Mouse (Mus musculus) adrenal gland, adult 2 months (tissue): Measurements from ENCODE around the gene Gpc1. TPM values are rescaled to one million over a fixed set of nuclear protein-coding genes. Genes with fewer than 3 reads are reported as not detected.

Source experiments
- DNase-seq: peaks from one replicate; pipeline ENCODE4 v3.0.0; 2021
- polyA plus RNA-seq: library from polyadenylated mRNA; depleted of rRNA; stranded (reverse); fragments of >200 nt; gene quantifications from 2 replicates; pipeline ENCODE4 v1.2.3, GENCODE M21; 2012
- total RNA-seq, 2 experiments: library from RNA; stranded (reverse); gene quantifications; 2 replicates each; pipeline ENCODE4 v1.2.3; 2021

Gene Gpc1
- total and polyA plus RNA-seq, 3 experiments, result 49.8 to 84.3 (median 61.7) TPM

- DNase-seq, result peak; percentile 88
These were observed 2.7 kb downstream of the Gpc1 start for GRCm38 (mm10) chr1:92833987-92834706.

DNA sequence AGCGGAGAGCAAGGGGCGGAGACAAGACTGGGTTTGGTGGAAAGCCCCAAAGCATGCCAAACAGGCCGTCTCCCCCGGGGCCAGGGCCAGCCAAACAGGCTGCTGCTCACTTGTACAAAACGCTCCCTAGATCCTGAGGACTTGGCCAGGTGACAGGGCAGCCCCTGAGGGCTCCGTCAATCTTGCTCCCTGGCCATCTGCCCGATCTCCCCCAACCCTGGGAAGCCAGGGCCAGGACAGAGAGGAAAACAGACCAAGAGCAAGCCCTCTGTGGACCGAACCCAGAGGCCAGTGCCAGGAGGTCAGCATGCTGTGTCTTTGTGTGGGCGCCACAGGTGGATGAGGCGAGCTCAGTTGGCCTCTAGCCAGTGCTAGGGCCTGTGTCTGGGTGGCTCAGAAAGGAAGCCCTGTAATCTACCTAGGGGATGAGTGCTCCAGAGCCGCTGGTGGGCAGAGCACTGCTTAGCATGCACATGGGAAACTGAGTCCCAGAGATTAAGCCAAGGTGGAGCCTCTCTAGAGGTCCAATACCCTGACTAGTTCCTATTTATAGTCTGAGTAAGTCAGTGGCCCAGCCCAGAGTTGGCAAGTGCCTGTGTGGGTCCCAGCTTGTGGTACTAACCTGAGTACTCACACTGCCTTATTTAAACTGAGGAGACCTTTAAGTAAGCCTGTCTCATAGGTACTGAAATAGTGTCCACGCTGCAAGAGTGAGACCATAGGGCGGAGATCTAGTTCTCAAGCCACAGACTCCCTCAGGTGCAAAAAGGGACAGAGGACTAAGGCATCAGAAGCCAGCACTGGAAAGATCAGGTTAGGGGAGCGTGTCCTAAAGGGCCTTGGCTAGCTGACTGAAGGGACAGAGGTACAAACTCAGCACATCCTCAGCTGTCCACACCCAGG is 6.7 kb downstream of the Gpc1 start:
- peak; percentile 58 for DNase-seq

DNA sequence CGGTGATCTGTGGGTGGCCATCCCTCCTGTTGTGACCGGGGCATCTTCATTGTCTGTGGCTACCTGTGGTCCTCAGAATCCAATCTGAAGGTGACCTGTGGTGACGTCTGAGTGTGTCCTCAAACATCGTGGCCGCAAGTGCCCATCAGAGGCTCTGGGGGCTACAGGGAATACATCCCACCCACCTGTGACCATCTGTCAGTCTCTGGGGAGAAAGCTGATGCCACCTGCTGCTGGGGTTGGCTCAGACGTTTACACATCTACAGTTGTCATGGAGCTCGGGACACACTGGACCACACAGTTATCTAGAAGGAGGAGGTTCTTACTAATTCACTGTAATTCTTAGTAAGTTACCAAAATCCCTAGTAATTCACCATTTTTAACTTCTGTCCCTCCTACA is 7.8 kb downstream of the Gpc1 start:
- no peak for DNase-seq

DNA sequence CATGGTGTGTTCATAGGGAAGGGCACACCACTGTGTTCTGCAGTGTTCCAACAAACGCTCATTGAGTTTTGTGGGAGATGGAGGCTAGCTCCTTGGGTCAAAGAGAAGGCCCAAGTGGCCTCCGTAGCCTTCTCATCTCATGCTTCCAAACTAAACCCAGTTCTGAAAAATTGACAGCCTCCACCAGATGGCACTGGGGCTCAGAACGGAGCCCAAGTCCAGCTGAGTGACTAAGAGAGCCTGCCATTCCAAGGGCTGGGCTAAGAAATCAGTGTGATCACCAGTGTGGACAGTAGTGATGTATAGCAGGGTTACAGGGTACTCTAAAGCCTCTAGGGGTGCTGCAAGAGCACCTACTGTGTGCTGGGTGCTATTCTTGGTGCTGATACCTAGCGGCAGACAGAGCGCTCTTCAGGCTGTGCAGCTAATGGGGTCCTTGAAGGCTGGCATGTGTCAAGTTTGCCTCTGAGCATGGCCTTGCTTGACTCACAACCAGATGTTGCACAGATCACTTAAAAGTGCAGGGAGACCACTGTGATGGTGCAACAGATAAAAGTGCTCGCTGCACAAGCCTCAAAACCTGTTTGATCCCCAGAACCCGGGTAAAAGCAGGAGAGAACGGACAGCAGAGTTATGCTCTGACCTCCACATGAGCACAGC is 8.9 kb downstream of the Gpc1 start:
- DNase-seq, result peak; percentile 66

- no peak for DNase-seq
These were observed 10.0 kb downstream of the Gpc1 start for GRCm38 (mm10) chr1:92841427-92841826.

- DNase-seq, result peak; percentile 37
These were observed 14.4 kb downstream of the Gpc1 start for GRCm38 (mm10) chr1:92845889-92846288.

- no peak for DNase-seq
These were observed 16.7 kb downstream of the Gpc1 start for GRCm38 (mm10) chr1:92847873-92848839.

GRCm38 (mm10) chr1:92849491-92849890 is 18.0 kb downstream of the Gpc1 start:
- no peak for DNase-seq

- DNase-seq, result no peak
These were observed 18.6 kb downstream of the Gpc1 start for GRCm38 (mm10) chr1:92849938-92850574.

DNA sequence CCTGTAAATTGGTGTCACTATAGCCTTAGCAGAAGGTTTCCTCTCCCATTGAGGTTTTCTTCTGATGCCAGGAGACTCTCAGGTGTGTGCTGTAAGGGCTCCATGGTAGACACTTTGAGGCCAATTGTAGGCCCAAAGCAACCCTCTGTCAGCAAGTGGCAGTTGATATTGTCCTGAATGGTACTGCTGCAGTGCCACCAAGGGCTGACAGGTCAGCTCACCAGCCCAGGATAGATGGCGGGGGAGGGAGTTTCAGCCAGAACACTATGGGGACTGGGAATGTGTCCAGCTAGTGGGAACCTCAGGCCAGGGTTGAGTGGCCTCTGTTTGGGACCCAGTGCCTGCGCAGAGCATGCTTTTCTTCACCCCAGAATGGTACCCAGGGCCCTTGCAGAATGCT is 21.0 kb downstream of the Gpc1 start:
- no peak for DNase-seq

GRCm38 (mm10) chr1:92861503-92861902 is 30.1 kb downstream of the Gpc1 start:
- no peak for DNase-seq

- no peak for DNase-seq
These were observed 31.8 kb downstream of the Gpc1 start for GRCm38 (mm10) chr1:92863268-92863667.

DNA sequence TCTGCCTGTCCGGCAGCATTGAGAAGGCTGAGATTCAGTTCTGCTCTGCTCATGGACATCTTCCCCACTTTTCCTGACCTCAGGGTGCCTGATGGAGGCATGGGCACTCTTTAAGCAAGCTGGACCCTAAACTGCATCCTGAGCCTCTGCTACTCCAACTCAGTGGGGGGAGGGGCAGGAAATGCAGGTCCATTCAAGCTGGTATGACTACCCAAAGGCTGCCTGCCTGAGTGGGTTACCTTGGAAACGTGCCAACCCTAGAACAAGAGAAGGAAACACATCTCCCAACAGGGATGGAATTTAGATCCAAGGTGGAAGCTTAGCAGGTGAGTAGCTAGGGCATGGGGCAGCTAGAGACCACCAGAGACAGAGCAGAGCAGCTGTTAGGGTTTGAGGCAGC is 34.7 kb downstream of the Gpc1 start:
- DNase-seq, result no peak

GRCm38 (mm10) chr1:92869985-92870384 is 38.5 kb downstream of the Gpc1 start:
- DNase-seq, result no peak

DNA sequence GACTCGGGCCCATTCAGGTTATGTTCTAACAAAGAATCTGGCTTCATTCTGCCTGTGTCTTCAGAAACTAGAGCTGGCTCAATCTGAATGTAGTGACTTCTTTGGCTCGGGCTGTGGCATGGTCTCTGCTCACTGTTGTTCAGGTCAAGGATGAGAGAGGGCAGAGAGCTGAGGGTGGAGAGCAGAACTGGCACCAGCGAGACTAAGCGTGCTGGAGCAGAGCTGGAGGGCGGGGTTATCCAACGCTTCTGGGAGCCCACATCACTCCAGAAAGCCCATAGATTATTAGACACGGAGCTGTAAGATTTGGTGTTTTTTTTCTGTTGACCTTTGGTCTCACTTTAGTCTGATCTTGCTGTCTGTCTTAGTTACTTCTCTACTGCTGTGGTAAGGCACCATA is 41.2 kb downstream of the Gpc1 start:
- DNase-seq, result no peak

DNA sequence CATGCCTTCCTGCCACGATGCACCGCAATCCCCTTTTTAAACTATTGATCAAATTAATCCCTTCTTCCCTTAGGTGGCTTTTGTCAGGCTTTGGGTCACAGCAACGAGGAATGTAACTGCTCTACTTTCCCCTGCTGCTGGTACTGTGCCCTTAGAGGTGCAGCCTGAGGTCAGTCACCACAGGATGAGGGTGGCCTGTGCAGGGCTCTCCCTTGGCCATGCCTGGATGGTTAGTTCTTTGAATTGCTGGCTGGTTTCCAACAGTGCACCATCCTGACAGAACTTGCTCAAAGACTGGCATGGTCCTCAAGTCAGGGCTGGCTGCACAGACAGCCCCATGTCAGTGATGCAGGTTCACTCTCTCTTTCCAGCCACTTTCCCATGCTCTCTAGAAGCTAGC is 42.6 kb downstream of the Gpc1 start:
- DNase-seq, result no peak

GRCm38 (mm10) chr1:92875360-92876111 is 44.1 kb downstream of the Gpc1 start:
- no peak for DNase-seq

GRCm38 (mm10) chr1:92877431-92877978 is 46.1 kb downstream of the Gpc1 start:
- no peak for DNase-seq

DNA sequence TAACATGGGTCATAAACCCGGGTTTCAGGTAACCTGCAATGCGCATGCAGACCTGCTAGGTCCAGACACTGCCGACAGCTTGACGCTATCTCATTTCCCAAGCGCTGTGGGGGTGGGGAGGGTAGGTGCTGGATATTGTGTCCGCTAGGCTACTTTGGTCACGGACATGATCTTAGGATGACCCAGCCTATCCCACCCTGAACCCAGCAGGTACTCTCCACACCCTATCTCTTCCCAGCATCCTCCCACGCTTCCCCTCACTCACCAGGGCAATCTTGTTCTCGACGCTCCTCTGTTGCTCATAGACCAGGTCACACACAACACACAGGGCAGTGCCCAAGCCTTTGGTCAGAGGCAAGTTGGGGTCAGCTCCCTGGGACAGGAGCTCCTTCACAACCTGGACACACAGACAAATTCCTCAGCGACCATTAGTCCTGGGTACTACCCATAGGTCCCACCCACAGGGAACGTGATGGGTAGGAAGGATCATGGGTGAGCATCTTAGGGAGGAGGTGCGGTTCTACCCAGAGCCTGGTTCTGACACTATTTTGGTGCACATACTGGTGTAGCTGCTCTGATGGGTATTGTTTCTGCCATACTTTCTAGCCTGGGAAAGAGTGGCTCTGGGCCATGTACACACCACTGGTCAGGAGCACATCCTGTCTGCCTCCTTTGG is 46.8 kb downstream of the Gpc1 start:
- no peak for DNase-seq
